8 mouse cellular contexts compared by ENCODE assay signal in genomic region chr3:58413671-58414070, GRCm38 (mm10). TPM values are rescaled to one million over a fixed set of nuclear protein-coding genes. Genes with fewer than 3 reads are reported as not detected.
DNase-seq lines count a peak whose midpoint lies in the region; ATAC-seq lines count a peak whose summit lies in the region.

No protein-coding gene starts in this region.

- H3K27me3 ChIP-seq in heart, embryonic 10.5 days (ENCODE audit: insufficient read depth, poor library complexity, severe bottlenecking), result no peaks in the 10 kb centered on the region
- no peaks in the 10 kb centered on the region for H3K27me3 ChIP-seq in forebrain, embryonic 13.5 days
- no peaks in the 10 kb centered on the region for H3K27me3 ChIP-seq in liver, embryonic 15.5 days

- peak overlapping the region; percentile 99 for H3K4me3 ChIP-seq in heart, embryonic 10.5 days
- peak overlapping the region; percentile 98 for H3K4me3 ChIP-seq in forebrain, embryonic 13.5 days
- H3K4me3 ChIP-seq in liver, embryonic 15.5 days (replicated peaks), result peak overlapping the region; percentile 97

- no peaks in the 10 kb centered on the region for H3K4me1 ChIP-seq in heart, embryonic 10.5 days
- H3K4me1 ChIP-seq in forebrain, embryonic 13.5 days, result peaks cover 13% of the 10 kb centered on the region
- peaks cover 15% of the 10 kb centered on the region for H3K4me1 ChIP-seq in liver, embryonic 15.5 days (replicated peaks)

- peak overlapping the region; percentile 99 for H3K27ac ChIP-seq in heart, embryonic 10.5 days
- no peak overlapping the region for H3K27ac ChIP-seq in forebrain, embryonic 13.5 days
- H3K27ac ChIP-seq in liver, embryonic 15.5 days (replicated peaks), result peak overlapping the region; percentile 98

- no peak for DNase-seq in heart, embryonic 10.5 days (ENCODE audit: low spot score)
- no peak for DNase-seq in heart, postnatal 25 days (ENCODE audit: low spot score)
- peak; percentile 3 to 11 for DNase-seq in B cell, adult 2 months
- no peak for DNase-seq in frontal cortex, postnatal 36 days (ENCODE audit: low spot score in 2 of 2)
- DNase-seq in layer of hippocampus, adult 11-12 months (ENCODE audit: low spot score), result no peak

- intact Hi-C loops in heart, postnatal 25 days (cut with DNase I), result loop anchor here (2.0 to 10.0 kb wide), 5 partner anchors 41 to 569 kb away; partner anchors contain the start of gene Pfn2

- ATAC-seq in forebrain, embryonic 13.5 days, result no peak
- no peak for ATAC-seq in liver, embryonic 15.5 days (ENCODE audit: insufficient read depth)
- ATAC-seq in granulocyte monocyte progenitor cell, adult 5-6 weeks (replicated peaks; ENCODE audit: poor library complexity, severe bottlenecking), result no peak

- peak overlapping the region; percentile 60 for H3K4me2 ChIP-seq in forebrain, embryonic 13.5 days
- H3K4me2 ChIP-seq in liver, embryonic 15.5 days, result peak overlapping the region; percentile 97

- no peaks in the 10 kb centered on the region for H3K9me3 ChIP-seq in heart, embryonic 10.5 days
- no peaks in the 10 kb centered on the region for H3K9me3 ChIP-seq in forebrain, embryonic 13.5 days (replicated peaks)
- no peaks in the 10 kb centered on the region for H3K9me3 ChIP-seq in liver, embryonic 15.5 days (replicated peaks)

- WGBS in heart, embryonic 10.5 days, result 45% methylated on average over 5 of the region's 5 CpGs
- WGBS in forebrain, embryonic 13.5 days, result 49% methylated on average over 5 of the region's 5 CpGs
- WGBS in liver, embryonic 15.5 days (ENCODE audit: insufficient replicate concordance), result 32% methylated on average over 5 of the region's 5 CpGs

- H3K36me3 ChIP-seq in heart, embryonic 10.5 days, result peaks cover 12% of the 10 kb centered on the region
- H3K36me3 ChIP-seq in forebrain, embryonic 13.5 days (ENCODE audit: poor library complexity, severe bottlenecking), result no peaks in the 10 kb centered on the region
- H3K36me3 ChIP-seq in liver, embryonic 15.5 days (replicated peaks), result 0 out of 2 replicates have a peak, but pooled peaks cover 3% of the 10 kb centered on the region

- peak overlapping the region; percentile 96 for H3K9ac ChIP-seq in forebrain, embryonic 13.5 days
- peak overlapping the region; percentile 64 for H3K9ac ChIP-seq in liver, embryonic 15.5 days

RNA-seq across cellular contexts. Expression of gene Tsc22d2, which starts 0.8 kb away (rescaled TPM):
- 12.2 and 13.3 TPM in 2 replicates for polyA plus RNA-seq in heart, embryonic 10.5 days (2016; fragmentation: Nextera tagmentation; extraction: Ambion mirVana)
- 10 to 100 TPM; 23.1 to 25.1 TPM for total RNA-seq in heart, postnatal 25 days (2021)
- polyA plus RNA-seq in forebrain, embryonic 13.5 days (2015; fragmentation: Nextera tagmentation; extraction: Ambion mirVana), result 7.5 and 7.6 TPM in 2 replicates
- polyA plus RNA-seq in liver, embryonic 15.5 days (2015; fragmentation: Nextera tagmentation; extraction: Ambion mirVana), result 3.8 and 5.0 TPM in 2 replicates
- total RNA-seq in granulocyte monocyte progenitor cell, adult 5-6 weeks (2014; fragmentation: Nextera tagmentation), result 9.2 and 14.0 TPM in 2 replicates
- total RNA-seq in granulocyte monocyte progenitor cell, adult 5-6 weeks (2017), result 7.9 and 11.0 TPM in 2 replicates

Comparison
In these comparisons a context has a peak if more than half of its experiments do, and no peak if none do; other contexts are left out.
1. DNase-seq: peak in B cell, adult 2 months (2 of 2); none in heart, embryonic 10.5 days (single experiment), heart, postnatal 25 days (single experiment), frontal cortex, postnatal 36 days (0 of 2) and layer of hippocampus, adult 11-12 months (single experiment).
2. Peak in every context shown above with its lines, with median percentiles within 50 percentile points of each other: H3K4me3 ChIP-seq.